ENCODE assay signal across 8 mouse cellular contexts in genomic region chr6:145359470-145360430, GRCm38 (mm10).
DNase-seq lines count a peak whose midpoint lies in the region; ATAC-seq and TF ChIP-seq lines count a peak whose summit lies in the region.

No protein-coding gene starts in this region.

- H3K36me3 ChIP-seq in embryonic facial prominence, embryonic 15.5 days = no peaks in the 10 kb centered on the region
- no peaks in the 10 kb centered on the region for H3K36me3 ChIP-seq in limb, embryonic 14.5 days (ENCODE audit: control insufficient read depth, insufficient read depth, low read length)
- no peaks in the 10 kb centered on the region for H3K36me3 ChIP-seq in neural tube, embryonic 13.5 days

- H3K4me2 ChIP-seq in embryonic facial prominence, embryonic 15.5 days (replicated peaks) = peak overlapping the region; percentile 34
- peak overlapping the region; percentile 21; the same call in 1 of the 2 replicates for H3K4me2 ChIP-seq in limb, embryonic 14.5 days (replicated peaks; ENCODE audit: low read depth, low read length, severe bottlenecking)
- 0 out of 2 replicates have a peak overlapping the region, but pooled peaks have one; percentile 6 for H3K4me2 ChIP-seq in neural tube, embryonic 13.5 days

- no peak for ATAC-seq in embryonic facial prominence, embryonic 15.5 days (ENCODE audit: insufficient number of reproducible peaks, low FRiP score, low TSS enrichment, low read depth)
- 0 out of 2 replicates have a peak, but pooled peaks have one; percentile 19 for ATAC-seq in limb, embryonic 14.5 days (ENCODE audit: low FRiP score, low read depth)
- ATAC-seq in neural tube, embryonic 13.5 days (ENCODE audit: low read depth) = no peak; the same call in 1 of the 2 replicates

- 35% methylated on average over 26 of the region's 26 CpGs for WGBS in embryonic facial prominence, embryonic 15.5 days
- 28% methylated on average over 26 of the region's 26 CpGs for WGBS in limb, embryonic 14.5 days
- WGBS in neural tube, embryonic 13.5 days = 42% methylated on average over 26 of the region's 26 CpGs

- no peaks in the 10 kb centered on the region for H3K9me3 ChIP-seq in embryonic facial prominence, embryonic 15.5 days (replicated peaks)
- H3K9me3 ChIP-seq in limb, embryonic 14.5 days (ENCODE audit: control insufficient read depth, low read length) = no peaks in the 10 kb centered on the region
- no peaks in the 10 kb centered on the region for H3K9me3 ChIP-seq in neural tube, embryonic 13.5 days

- H3K4me3 ChIP-seq in embryonic facial prominence, embryonic 15.5 days (replicated peaks) = no peak overlapping the region
- H3K4me3 ChIP-seq in limb, embryonic 14.5 days (replicated peaks; ENCODE audit: low read length) = no peak overlapping the region
- no peak overlapping the region for H3K4me3 ChIP-seq in neural tube, embryonic 13.5 days

- peak; percentile 69 for DNase-seq in ovary, postnatal 14 days (ENCODE audit: low spot score)
- DNase-seq in ovary, adult 18-20 months (ENCODE audit: low spot score) = no peak
- DNase-seq in adrenal gland, adult 2 months = peak; percentile 49
- peak; percentile 91 for DNase-seq in induced T-regulatory cell, adult 2 months (ENCODE audit: low read depth)
- DNase-seq in limb, embryonic 14.5 days (ENCODE audit: low spot score) = peak; percentile 81
- peak; percentile 73 for DNase-seq in thymus, postnatal 4 days

- peak overlapping the region; percentile 60 for H3K27ac ChIP-seq in embryonic facial prominence, embryonic 15.5 days (replicated peaks)
- H3K27ac ChIP-seq in limb, embryonic 14.5 days (replicated peaks; ENCODE audit: low read depth, low read length) = no peak overlapping the region
- no peak overlapping the region for H3K27ac ChIP-seq in neural tube, embryonic 13.5 days (replicated peaks)

- TF ChIP-seq POLR2A in limb, embryonic 14.5 days (IDR thresholded peaks at IDR 0.05; ENCODE audit: borderline replicate concordance, extremely low read depth, insufficient read depth, insufficient read length) = no peak

- no peaks in the 10 kb centered on the region for H3K27me3 ChIP-seq in embryonic facial prominence, embryonic 15.5 days
- no peaks in the 10 kb centered on the region for H3K27me3 ChIP-seq in limb, embryonic 14.5 days (ENCODE audit: control insufficient read depth, insufficient read depth, low read length)
- H3K27me3 ChIP-seq in neural tube, embryonic 13.5 days = no peaks in the 10 kb centered on the region

- H3K9ac ChIP-seq in embryonic facial prominence, embryonic 15.5 days = no peak overlapping the region
- H3K9ac ChIP-seq in limb, embryonic 14.5 days (ENCODE audit: low read depth, low read length, severe bottlenecking) = no peak overlapping the region
- H3K9ac ChIP-seq in neural tube, embryonic 13.5 days = no peak overlapping the region

- peaks cover 41% of the 10 kb centered on the region for H3K4me1 ChIP-seq in embryonic facial prominence, embryonic 15.5 days
- H3K4me1 ChIP-seq in limb, embryonic 14.5 days (ENCODE audit: control insufficient read depth, insufficient read depth, low read length) = peaks cover 42% of the 10 kb centered on the region
- H3K4me1 ChIP-seq in neural tube, embryonic 13.5 days (replicated peaks) = 0 out of 2 replicates have a peak, but pooled peaks cover 3% of the 10 kb centered on the region
